Mouse (Mus musculus) G1E (cell line): ENCODE measurements around the gene Mecom.

Experiments
- CTCF ChIP-seq: IDR thresholded peaks from 2 replicates; pipeline ENCODE4 v1.5.1; 2012; ENCODE audit warnings: low read depth, low read length, inconsistent platforms, mixed read lengths
- GATA1 ChIP-seq: IDR thresholded peaks from 2 replicates; pipeline ENCODE4 v1.6.1; 2012; ENCODE audit warnings: borderline replicate concordance, low read length, inconsistent platforms, mixed read lengths
- POLR2AphosphoS5 ChIP-seq: IDR thresholded peaks from 2 replicates; pipeline ENCODE4 v1.6.1; 2012; ENCODE audit warnings: low read depth, low read length, inconsistent platforms; ENCODE audit not compliant: insufficient replicate concordance

GRCm38 (mm10) chr3:30515795-30516170, 32.0 kb downstream of the Mecom start:
- TF ChIP-seq CTCF, result no peak
- TF ChIP-seq POLR2AphosphoS5, result no peak
- TF ChIP-seq GATA1, result no peak
